Mouse (Mus musculus) megakaryocyte, adult 5-6 weeks (primary cell): Measurements from ENCODE around the gene Tgif1. TPM values are rescaled to one million over a fixed set of nuclear protein-coding genes. Genes with fewer than 3 reads are reported as not detected.

ENCODE experiments used
- ATAC-seq: 2 replicates; pipeline ENCODE4 v1.8.0; 2016; ENCODE audit warnings: mild to moderate bottlenecking, inconsistent platforms; ENCODE audit not compliant: poor library complexity, severe bottlenecking
- total RNA-seq, 2 experiments: library from RNA; stranded (forward) in 1 of 2; stranded (reverse) in 1 of 2; fragments of 153-499, 151-499 nt in 1 of 2; fragments of 221-1000, 200-1000 nt in 1 of 2; gene quantifications; 2 replicates each; pipeline versions ENCODE4 v1.2.3 to v1.2.4; 2015 to 2017

Tgif1 gene
- 30.7 and 40.4 TPM in 2 replicates for total RNA-seq (2015)
- 15.8 and 21.6 TPM in 2 replicates for total RNA-seq (2017)

DNA sequence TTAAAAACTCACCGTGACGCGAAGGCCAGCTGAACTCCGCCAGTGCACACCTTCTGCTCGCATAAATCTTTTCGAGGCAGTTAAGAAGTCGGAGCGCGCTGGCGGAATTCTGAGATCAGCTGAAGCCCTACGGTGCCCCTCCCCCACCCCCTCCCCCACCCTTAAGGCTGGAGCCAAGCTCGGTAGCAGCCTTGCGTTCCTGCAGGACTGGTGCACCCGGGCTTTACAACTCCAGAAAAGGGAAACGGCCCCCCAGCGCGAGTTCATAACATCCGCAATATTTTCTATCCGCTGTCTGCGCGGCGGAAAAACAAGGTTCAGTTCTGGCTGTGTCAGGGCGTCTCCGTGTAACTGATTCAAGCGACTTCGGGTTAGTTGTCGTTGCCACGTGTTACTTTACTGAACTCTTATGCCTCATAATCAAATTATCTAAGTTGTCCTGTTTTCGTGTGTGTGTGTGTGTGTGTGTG, at the start of gene Tgif1:
TSS of gene Tgif1 (minus strand) at position 111 of the 470 bp plus-strand sequence.
- peak; percentile 14 for ATAC-seq

DNA sequence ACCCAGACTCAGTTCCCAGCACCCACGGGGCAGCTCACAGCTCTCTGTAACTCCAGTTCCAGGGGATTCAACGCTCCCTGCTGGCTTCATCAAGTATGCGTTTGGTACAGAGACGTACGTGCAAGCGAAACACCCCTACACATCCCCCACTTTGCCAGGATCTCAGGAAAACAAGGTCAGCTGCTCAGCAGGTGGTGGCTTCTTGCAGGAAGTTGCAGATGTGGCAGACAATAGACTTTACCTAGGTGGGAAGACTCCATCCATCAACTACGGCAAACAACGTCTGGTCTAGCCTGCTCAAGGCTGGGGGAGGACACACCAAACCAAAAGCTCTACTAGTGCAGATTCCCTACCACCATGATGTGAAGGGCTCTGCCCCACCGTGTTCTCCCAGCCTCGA, 47.3 kb upstream of the Tgif1 start:
- no peak for ATAC-seq

DNA sequence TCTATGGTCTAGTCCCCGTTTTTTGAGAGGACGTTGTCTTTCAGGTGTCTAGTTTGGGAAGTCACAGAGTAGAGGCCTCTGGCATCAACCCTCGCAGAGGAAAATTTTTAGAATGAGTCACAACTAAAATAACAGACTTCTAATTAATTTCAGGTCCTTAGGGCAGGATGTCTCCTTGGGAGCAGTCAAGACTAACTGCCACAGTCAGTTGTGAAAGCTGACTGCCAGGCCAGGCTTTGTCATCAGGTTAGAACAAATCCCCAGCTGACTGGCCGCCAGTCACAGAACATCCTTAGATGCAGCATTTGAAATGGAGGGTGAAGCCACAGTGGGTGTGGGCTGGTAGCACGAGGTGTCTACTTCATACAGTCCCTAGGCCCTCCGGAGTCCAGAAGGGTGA, 46.3 kb upstream of the Tgif1 start:
- no peak for ATAC-seq

DNA sequence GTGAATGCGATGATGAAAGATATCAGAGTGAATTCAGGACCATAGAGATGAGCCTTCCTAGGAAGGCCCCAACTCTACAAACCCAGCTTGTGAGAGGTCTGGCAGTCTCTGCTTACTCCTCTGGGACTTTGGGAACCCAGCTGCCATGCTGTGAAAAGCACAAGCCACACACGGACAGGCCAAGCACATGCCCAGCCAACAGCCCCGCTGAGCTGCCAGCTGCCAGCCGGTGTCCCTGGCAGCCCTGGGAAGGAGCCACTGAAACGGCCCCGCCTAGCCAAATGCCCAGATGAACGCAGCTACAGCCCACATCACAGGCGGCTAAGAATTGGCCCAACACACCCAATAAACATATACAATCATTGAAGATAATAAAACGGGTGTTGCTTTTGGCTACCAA, 41.5 kb upstream of the Tgif1 start:
- ATAC-seq: no peak

DNA sequence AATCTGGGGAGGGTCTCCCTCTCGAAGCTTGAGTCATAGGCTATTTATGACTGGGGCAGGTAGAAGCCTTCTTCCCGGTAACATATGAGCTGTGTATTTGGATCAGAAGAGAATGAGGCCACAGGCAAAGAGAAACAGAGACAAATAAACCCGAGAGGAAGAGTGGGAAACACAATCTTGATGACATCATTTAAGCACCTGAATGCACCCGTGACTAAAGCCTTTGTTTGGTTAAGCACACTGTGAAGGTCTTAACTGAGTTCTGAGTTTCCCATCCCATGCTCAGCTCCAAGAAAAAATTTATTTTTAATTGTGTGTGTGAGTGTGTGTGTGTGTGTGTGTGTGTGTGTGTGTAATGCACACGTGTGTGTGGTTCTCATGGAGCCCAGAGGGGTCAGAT, 39.8 kb upstream of the Tgif1 start:
- no peak for ATAC-seq

DNA sequence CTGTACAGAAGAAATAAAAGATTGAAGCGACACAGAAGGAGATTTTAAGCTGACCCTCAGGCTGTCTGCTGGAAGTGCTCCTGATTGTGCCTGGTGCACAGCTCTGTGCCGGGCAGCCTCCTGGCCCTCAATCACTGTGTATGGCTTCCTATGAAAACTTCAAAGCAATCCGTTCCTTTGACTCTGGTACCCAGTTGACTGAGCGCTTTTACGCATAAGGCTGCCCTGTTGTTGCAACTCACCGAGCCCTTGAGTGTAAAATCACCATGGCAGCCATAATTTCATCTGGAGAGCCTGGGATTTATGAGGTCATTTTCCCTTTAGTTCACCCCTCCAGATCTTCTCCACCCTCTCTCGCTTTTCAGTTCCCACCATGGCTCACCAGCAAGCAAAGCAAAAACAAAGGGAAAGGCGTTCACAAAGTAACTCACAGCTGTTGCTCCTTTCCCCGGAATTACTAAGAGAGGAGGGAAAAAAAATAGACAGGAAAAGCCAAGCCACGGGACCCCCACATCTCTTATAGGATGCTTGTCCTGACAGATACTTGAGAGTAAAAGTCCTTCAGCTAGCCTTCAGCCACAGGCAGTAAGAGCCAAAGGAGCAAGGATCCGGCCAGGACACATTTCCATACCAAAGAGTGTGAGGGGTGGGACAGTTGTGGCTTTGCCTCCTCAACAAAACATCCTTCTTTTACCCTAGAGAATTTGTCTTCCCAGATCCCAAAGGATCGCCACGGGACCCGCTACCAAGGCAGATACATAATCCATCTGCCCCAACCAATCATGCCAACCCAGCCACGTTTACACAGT, 39.1 kb upstream of the Tgif1 start:
- ATAC-seq: no peak

DNA sequence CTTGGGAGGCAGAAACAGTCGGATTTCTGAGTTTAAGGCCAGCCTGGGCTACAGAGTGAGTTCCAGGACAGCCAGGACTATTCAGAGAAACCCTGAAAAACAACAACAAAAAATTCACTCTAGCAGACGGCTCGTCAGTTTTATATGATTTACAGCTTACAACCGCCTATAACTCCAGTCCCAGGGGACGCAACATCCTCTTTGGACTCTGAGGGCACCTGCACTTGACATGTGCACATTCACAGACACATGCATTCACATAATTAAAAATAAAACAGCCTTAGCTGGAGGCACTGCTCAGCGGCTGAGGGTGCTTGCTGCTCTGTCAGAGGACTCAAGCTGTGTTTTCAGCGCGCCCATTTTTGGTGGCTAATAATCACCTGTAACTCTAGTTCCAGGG, 37.2 kb upstream of the Tgif1 start:
- no peak for ATAC-seq

DNA sequence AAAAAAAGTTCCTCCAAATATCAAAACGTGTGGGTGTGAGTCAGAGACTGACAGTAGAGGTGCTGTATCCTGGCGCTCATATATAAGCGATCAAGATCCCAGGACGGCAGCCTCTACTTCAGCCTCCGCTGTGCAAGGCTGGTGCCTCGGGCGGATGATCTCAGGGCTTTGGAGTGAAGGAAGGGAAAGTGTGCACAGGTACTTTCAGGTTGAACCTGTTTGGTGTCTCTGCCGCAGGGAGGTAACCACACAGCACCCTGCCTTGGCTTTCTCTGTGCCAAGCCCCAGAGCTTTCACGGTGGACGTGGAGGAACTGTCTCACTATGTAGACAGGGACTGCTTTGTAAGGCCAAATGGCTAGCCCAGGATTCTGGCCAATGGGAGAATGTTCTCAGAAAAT, 35.3 kb upstream of the Tgif1 start:
- ATAC-seq: no peak

DNA sequence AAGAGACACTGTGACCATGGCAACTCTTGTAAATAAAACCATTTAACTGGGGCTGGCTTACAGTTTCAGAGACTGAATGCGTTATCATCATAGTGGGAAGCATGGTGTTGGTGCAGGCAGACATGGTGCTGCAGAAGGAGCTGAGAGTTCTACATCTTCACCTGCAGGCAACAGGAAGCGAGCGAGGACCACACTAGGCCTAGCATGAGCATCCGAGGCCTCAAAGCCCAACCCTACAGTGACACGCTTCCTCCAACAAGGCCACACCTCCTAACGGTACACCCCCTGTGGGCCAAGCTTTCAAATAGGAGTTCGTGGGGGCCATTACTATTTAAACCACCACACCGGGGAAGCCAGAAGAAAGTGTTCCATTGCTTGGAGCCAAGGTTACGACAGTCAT, 34.5 kb upstream of the Tgif1 start:
- no peak for ATAC-seq

DNA sequence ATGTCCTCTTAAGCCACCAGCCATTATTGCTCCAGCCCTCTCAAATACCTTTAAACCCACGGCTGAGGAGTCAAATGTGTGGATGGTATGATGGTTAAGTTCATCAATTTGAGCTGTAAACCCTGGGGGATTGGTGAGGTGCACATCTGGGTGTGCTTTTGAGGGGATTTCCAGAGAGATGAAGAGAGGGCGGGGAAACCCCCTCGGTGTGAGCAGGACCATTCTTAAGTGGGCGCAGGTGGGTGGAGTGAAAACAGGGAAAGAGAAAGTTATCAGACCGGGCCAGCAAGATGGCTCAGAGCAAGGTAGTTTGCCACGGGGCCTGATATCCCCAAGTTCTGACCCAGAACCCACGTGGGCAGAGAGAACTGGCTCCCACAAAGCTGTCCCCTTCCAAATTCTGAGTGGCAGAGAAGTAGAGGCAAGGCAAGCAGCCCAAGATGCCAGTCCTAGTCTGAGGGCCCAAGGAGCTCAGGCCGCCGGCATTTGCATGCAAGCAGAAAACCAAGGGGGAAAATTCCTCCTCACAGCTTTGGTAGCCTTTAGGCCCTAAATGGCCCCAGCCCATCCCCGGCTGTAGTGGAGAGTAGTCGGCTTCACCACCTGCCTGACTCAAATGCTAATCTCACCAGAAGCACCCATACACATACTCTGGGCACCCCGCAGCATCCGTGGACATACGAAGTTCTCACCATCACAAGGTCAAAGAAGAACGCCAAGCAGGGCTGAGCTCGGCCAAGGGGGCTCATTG, 33.5 kb upstream of the Tgif1 start:
- ATAC-seq: no peak

DNA sequence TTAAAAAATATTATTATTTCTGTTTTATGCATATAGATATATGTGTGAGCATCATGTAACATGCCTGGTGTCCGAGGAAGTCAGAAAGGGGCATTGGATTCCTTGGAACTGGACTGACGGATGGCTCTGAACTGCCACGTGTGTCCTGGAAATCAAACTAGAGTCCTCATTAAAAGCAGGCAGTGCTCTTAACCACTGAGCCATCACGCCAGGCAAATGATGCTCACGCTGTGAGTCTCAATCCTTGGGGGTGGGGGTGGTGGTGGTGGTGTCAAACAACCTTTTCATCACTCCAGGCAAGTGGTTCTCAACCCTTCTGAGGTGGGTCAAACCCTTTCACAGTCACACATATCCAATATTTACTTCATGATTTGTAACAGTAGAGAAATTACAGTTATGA, 32.5 kb upstream of the Tgif1 start:
- ATAC-seq: no peak

DNA sequence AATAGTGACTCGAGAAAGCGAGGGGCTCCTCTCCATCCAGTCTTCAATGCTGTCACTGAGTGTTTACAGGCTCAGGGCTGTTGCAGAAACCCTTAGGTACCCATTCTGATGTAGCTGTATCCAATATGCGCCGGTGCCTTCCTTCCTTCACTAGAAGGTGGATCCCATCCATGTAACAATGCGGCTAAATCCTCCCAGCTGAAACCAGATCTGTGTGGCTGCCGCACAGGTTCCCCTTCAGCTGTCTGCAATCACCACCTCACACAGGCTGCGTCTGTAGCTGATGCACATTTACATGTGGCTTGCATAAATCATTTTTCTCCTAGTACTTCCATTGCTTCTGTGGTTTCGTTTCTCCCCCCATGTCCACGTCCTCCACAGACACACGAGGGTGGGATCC, 28.6 kb upstream of the Tgif1 start:
- ATAC-seq: no peak

DNA sequence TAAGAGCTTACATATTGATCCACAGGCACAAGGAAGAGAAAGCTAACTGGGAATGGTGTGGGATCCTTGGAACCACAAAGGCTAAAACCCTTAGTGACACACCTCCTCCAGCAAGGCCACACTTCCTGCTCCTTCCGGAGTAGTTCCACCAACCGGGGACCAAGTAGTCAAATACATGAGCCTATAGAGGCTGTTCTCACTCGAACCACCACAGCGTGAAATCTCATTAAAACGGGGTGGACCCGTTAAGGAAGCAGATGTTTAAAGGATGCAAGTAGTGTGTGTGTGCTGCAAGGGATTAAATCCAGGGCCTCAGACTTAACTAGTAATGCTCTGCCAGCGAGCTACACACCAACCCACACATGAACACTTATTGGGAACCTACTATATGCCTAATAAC, 27.8 kb upstream of the Tgif1 start:
- ATAC-seq: no peak

DNA sequence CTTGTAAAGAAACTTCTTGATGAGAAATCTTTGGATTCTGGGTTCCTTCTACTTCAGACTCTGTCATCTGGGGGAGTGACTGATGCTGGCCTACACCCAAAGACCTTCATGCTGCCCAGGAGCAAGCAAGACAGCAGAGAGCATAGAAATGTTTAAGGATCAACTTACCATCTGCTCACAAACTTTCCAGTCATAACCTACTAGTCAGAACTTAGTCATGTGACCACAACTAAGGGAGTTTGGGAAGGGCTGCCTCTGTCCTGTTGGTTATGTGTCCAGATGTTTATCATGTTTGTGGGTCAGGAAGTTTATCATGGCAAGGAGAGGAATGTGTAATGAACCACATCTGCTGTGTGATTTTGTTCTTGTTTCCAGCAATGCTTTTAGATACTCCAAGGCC, 24.9 kb upstream of the Tgif1 start:
- ATAC-seq: no peak

DNA sequence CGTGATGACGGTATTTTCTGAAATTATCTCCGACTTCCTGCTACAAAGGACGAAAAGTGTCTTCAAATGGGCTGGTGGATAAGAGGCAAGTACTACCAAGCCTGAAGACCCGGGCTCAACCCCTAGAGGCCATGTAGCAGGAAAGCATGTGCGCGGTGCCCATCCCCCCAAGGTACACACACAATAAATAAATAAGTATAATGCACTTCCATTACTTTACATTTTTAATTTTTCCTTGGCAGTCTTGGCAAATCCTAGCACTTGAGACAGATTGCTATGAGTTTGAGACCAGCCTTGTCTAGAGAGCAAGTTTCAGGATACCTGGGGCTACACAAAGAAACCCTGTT, 20.4 kb upstream of the Tgif1 start:
- ATAC-seq: no peak

DNA sequence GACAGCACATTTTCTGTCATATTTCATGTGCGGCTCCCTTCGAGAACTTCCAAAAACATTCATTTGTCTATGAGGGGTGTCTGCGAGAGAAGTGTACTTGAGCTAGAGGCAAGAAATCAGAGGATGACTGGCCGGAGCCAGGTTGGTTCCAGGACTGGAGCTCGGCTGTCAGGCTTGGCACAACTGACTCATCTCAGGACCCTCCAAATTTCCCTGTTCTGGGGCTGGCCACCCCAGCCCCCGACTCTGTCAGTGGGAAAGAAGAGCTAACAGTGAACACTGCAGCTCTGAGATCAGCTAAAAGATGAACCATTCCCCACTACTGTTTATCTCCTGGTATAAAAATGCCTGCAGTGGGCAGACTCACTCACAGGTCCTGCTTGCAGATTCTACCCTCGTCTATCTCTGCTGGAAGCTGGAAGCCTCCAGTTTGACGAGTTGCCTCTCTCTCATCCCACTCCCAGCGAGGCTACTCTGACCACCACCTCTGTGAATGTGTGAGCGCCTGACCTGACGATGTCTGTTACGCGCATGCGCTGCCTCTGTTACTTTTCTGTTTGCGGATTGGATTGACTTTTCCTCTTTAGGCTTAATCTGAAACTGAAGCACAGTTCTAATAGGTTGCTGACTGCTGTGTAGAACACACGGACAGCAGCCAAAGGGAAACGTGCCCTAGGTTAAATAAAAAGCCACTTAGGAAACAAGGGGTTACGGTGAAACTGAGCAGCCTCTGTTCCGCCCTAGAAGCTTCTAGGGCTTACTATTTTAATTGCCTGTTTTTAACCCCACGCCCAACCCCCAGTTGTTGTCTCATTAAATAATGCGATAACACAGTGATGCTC, 19.8 kb upstream of the Tgif1 start:
- no peak for ATAC-seq

DNA sequence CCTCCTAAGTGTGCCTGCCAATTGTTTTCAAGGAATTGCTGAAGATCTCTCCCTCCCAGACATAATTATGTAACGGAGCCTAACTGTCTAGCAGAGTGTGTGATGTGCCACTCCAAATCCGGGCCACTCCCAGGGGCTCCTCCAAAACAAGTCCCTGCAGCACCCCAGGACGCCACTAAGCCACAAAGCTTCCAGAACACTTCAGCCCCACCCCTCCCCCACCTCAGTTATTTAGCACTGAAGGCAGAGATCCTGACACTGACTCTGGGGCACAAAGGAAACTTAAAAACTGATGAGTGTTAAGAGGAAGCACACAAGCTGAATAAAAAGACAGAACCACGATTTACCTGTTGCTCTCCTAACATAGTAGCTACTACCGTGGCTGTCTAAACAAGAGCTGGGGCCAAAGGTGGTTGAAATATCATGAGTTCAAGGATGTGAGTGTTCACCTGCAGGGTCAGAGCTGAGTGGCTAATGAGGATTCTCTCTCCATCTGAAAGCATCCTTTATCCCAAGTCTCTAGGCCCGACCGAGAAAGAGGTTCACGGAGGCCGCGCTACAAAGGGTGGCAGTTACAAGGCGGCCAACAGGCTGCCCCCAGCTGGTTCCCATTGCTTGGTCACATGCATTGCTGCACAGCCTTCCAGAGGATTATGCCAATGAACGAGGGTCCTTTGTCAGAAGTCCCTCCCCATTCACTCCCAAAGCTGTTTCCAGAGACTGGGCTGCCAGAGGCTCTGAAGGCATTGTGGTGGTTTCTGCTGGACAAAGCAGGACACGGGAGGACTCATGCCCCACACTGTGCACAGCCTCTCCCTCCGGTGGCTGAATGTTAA, 19.0 kb upstream of the Tgif1 start:
- ATAC-seq: no peak

DNA sequence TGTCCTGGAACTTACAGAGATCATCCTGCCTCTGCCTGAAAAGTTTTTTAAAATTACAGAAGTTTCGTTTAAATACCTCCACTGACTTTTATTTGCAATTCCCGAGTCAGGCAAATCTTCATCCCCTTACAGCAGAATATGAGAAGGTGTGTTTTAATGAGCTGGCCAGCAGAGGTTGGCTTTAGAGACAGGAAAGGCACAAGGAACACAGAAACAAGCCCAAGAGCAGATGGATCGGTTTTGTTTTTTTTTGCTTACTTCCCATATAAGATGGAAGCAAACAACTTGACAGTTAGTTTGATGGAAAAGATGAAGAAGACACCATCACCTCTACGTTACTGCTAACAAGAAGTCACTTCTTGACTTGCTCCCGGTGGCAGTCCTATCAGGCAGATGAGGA, 18.3 kb upstream of the Tgif1 start:
- ATAC-seq: no peak

DNA sequence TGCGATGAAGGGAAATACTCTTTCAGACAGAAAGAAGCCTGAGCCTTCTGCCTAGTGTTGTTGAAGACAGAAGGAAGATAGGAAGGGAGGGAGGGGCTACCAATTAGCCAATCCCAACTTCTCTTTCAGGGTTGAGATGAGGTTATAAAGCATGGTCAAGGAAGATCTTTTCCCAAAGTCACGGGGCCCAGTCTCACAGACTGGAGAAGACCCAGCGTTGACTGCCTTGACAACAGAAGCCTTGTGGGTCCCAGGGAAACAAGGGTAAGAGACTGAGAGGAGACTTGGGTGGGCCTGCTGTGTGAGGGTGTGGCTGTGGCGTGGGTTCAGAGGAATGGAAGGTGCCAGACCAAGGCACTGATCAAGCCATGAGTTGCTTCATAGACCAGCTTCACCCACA, 17.2 kb upstream of the Tgif1 start:
- ATAC-seq: no peak

DNA sequence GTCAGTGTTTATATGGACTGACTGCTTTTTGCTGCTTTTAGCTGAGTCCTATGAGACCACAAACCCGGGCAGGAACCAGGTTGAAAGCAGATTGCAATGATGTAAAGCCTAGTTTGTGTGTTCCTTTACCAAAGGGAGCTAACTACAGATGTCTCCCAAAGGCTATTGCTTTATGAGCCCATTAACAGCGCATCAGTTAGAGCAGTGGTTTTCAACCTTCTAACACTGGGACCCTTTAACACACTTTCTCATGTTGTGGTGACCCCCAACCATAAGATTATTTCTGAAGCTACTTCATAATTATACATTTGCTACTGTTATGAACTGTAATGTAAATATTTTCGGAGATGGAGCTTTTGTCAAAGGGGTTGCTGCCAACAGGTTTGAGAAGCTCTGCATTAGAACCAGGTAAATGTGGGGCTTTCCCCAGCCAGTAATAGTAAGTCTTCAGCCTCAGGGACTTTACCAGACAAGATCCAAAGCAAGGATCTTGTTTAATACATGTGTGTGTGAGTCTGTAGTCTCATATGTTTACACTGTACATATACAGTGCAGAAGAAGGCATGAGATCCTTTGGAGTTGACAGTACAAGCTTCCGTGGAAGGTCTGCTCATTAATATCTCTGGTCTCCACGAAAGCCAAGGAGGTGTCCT, 15.4 kb upstream of the Tgif1 start:
- no peak for ATAC-seq
